Mouse (Mus musculus) stomach, postnatal 0 days (tissue): Measurements from ENCODE around the gene Olfr429.

ENCODE experiments used
- CTCF ChIP-seq: IDR thresholded peaks from 2 replicates; pipeline ENCODE4 v1.5.1; 2016; ENCODE audit warnings: antibody characterized with exemption, low read depth, mild to moderate bottlenecking, moderate library complexity
- EP300 ChIP-seq: optimal IDR thresholded peaks from 2 replicates; pipeline ENCODE3; 2016; ENCODE audit warnings: antibody characterized with exemption

- TF ChIP-seq EP300 (no peak), CTCF (no peak)
These were observed 47.9 kb downstream of the Olfr429 start for GRCm38 (mm10) chr1:174131999-174132398.
